Mouse (Mus musculus) cerebellum, postnatal 14 days (tissue): ENCODE measurements at regions not wholly inside any gene's neighbourhood (a gene's known extent, or its start where the extent isn't known, plus 50 kb on each side); places are given as distances from the start of the nearest gene placed in this dataset.
A peak's percentile ranks its signal among the peaks of the same experiment; 100 is the strongest.

Source experiments
- DNase-seq, 2 experiments: peaks; one replicate each; pipeline ENCODE4 v3.0.0; 2021; ENCODE audit warnings: mixed read lengths in 2 of 2

DNA sequence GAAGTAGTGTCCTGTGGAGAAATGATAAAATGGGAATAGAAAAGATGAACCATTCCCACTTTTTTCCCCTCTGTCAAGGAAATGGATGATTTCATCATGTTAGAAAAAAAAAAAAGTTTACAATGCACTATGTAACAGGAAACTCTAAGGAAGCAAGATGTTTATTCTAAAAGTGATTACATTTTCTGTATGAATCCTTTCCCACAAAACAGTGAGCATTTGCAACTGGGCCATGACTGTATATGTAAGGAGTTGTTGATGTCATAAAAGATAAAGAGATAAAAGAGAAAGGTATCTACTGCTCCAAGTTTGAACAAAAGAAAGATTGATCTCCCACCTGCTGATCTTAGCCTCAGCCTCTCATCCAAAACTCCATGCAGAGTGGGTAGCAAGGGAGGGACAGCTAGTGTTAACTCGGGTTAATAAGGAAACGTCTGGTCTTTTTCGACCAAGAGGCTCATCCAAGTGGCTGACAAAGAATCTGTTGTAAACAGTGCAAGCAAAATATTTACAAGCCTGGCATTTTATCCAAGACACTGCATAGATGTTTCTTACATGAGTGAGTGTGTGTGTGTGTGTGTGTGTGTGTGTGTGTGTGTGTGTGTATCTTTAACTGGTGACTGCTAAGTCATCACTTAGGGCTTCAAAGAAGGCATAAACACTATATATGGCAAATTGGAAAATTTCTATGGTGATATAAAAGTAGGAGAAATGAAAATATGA, 213.3 kb downstream of the Gm9733 start:
- DNase-seq = no peak

GRCm38 (mm10) chr3:15126736-15127135, 205.4 kb downstream of the Gm9733 start:
- DNase-seq = no peak

DNA sequence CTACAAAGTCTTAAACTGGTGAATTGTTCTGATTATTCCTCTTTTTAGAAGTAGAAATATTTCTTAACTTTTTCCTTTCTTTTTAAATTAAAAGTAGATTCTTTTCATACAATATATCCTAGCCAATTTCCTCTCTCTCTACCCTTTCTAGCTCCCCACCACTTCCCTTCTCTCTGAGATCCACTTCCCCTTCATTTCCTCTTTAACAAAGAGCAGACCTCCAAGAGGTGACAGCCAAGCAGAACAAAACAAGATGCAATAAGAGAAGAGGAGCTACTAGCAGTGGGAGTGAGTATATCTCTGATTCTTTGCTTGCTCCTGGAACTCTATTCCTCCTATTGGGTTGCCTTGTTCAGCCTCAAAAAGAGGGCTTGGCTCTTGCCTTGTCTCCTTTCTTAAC, 203.7 kb downstream of the Gm9733 start:
- DNase-seq = no peak

GRCm38 (mm10) chr3:15128960-15129359, 203.1 kb downstream of the Gm9733 start:
- no peak for DNase-seq

- DNase-seq = no peak
Observed at GRCm38 (mm10) chr3:15129729-15130369, 202.3 kb downstream of the Gm9733 start.

GRCm38 (mm10) chr3:15132136-15132535, 200.0 kb downstream of the Gm9733 start:
- DNase-seq = no peak

DNA sequence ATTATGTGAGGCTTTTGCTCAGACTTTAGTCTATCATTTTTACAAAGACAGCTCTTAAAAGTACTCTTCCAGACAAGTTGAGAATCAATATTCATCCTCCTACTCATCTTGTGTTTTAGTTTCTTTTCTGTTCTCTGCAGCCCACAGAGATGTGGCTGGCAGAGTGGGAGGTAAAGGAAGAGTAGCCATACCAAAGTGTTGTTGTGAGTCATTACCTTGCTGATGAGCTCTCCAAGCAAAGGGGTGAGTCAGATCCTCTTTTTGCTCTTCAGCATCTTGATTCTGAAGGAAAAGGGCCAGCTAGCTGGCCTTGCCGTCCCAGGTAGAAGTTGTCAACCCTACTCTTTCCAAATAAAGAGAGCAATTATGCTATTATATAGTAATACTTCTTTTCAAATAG, 192.6 kb downstream of the Gm9733 start:
- no peak for DNase-seq

GRCm38 (mm10) chr3:15153710-15154109, 178.4 kb downstream of the Gm9733 start:
- DNase-seq = peak in 1 of 2 experiments; percentile 21

DNA sequence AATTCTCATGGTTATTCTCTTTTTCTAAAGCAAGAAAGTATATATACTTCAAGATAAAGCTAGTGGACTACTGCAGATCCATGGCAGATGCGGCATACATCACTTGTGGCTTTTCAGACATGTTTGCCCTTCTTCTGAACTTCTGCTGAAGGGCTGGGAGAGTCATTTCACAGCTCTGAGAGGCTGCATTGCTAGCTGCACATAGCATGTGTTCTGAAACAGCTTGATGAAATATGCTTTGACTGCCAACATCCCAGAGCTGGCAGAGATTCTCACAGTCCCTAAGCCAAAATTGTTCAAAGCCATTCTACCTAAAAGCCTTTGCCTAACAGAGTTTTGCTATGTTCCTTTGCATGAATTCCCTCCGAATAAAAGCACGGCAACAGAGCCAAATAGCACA, 177.9 kb downstream of the Gm9733 start:
- peak; percentile 85 to 91 for DNase-seq

GRCm38 (mm10) chr3:15156681-15157080, 175.4 kb downstream of the Gm9733 start:
- DNase-seq = peak; percentile 7 to 22

DNA sequence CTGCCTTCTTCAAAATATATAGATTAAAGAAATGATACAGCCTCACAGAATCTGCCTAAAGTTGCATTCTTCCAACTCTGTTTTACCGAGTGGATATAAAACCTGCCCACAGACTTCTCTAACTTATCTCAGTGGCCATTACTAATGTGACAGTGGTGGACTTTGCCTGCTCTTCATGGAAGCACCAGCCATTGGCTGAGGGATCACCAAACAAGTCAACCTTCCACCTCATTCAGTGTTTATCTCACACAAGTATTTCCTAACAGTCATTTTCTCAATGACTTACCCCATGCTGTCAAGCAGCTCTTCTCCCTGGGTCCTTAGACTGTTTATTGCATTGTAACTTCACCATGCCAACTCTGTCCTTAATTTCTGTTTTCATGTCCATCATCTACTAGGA, 174.3 kb downstream of the Gm9733 start:
- no peak for DNase-seq

DNA sequence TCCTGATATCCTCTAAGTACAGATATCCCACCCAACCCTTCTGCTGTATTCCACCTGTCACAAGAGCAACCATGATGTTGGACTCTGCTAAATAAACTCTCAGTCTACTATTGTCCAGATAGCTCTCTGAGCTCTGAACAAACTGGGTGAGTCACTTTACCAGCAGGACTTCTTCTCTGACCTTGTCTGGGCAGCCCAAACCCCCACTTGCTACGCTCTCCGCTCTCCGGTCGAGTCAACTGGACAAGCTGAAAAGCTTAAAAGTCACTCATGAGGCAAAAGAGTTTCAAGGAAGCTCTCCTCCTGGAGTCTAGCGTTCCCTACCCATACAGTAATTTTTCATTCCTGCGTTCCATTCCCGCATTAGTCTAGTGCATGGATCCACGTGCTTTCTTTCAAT, 173.2 kb downstream of the Gm9733 start:
- DNase-seq = no peak

- no peak for DNase-seq
Observed at GRCm38 (mm10) chr3:15159965-15160714, 172.0 kb downstream of the Gm9733 start.

GRCm38 (mm10) chr3:15175811-15176210, 156.3 kb downstream of the Gm9733 start:
- DNase-seq = no peak

DNA sequence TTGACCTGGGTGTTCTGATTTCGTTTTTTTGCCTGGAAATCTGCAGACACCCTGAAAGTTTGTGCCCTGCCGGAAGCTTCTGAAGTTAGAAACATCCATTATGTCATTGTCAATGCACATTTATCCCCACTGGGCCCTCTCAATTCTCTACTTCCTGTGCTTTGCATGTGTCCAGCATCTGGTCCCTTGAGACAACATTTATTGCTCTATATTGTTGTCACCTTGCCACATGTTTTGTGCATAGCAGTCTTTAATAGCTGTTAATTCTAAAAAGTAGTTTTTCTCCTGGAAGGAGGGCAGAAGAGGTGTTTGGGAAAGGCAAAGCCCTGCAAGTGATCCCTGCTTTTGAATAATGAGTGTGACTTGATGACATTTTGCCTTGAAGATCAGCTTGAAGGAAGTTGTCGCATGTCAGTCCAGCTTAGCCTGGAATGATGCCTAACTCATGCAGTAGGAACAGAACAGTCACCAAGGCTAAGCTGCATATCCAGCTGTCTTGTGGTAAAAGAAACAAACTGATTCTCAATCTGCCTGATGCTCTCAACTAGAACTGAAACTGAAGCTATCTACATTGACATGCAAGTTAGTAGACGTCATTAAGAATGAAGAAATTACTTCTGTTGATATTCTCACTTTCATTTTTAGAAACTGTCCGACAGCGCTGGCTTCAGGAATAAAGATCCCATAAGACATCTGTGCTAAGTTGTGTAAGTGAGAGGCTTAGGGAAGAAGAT, 152.9 kb downstream of the Gm9733 start:
- no peak for DNase-seq

DNA sequence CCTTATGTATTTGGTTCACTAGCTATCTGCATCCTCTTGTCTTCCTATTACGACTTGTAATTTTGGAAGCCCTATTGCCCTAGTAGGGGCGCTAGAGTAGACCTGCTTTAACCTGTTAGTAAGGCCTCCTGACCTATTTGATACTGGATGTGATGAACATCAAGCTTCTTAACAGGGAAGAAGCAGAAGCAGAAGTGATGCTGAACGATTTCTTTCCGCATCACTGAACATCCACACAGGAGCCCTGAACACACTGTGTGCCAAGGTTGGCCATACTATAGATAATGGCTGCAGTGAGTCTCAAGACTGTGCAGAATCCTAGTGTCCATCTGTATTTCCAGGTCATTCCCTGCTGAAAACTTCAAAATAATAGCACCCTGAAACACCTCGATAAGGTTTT, 151.0 kb downstream of the Gm9733 start:
- peak in 1 of 2 experiments; percentile 14 for DNase-seq

DNA sequence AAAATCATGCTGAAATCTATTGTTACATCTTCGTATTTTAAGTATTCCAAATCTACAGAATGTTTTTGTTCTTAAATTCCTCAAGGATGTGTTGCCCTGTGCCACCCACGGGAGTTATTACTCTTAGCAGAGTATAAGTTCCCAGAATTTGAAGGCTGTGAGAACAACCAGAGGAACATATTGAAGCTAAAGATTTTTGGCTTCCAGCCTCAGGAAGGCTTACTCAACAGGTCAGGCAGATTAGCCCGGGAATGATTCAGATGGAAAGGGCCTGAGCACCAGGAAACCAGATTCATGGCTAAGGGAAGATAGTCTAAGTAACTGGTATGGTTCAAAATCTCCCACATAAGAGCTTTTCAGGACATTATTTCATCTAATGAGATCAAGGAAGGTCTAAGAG, 145.4 kb downstream of the Gm9733 start:
- no peak for DNase-seq

DNA sequence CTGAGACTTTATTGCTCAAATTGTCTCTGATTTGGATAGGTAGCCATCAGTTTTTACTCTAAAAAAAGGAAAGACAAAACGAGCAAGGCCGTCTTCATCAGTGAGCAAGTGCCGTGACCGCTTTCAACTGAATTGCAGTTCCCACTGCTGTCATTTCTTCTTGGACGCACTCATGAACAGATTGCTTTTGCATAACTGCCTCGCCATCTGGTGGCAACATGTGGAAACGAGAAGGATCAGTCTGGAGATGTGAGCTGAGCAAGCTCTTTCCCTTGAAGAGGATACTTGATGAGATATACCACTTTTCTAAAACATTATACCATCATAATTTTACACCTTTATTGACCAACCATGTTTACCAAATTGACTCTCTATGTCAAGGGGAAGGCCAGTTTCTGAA, 137.7 kb downstream of the Gm9733 start:
- peak; percentile 83 to 86 for DNase-seq

GRCm38 (mm10) chr3:15196101-15196500, 136.0 kb downstream of the Gm9733 start:
- DNase-seq = no peak

- no peak for DNase-seq
Observed at GRCm38 (mm10) chr3:15198086-15198485, 134.0 kb downstream of the Gm9733 start.

GRCm38 (mm10) chr3:15200309-15200708, 131.8 kb downstream of the Gm9733 start:
- DNase-seq = no peak

- DNase-seq = no peak
Observed at GRCm38 (mm10) chr3:15200990-15201389, 131.1 kb downstream of the Gm9733 start.

DNA sequence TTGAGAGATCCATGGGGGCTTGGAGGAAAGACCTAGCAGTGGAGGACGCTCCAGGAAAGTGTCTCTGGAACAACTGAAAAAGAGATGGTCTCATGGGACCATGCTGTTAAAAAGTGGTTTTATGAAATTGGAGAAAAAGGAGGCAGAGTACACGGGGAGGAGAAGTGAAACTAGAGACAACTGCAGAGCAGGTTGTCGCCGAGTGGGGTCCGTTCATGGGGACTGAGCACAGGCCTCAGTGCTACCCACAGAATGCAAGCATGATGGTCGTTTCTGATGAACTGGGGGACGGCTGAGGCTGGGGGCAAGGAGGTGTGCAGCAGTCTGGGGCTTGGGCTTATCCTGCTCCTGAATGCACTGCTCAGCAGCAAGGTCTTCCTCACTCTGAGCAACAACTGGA, 129.3 kb downstream of the Gm9733 start:
- no peak for DNase-seq
